Mouse (Mus musculus) bone marrow macrophage, adult 2 months (primary cell): Measurements from ENCODE around the gene Thada. TPM values are rescaled to one million over a fixed set of nuclear protein-coding genes. Genes with fewer than 3 reads are reported as not detected.

Experiments used
- H3K27ac ChIP-seq: 2 replicates; pipeline ENCODE4 v1.5.1; 2012; ENCODE audit warnings: low read depth, low read length; ENCODE audit not compliant: insufficient read depth
- H3K4me1 ChIP-seq: 2 replicates; pipeline ENCODE4 v1.6.1; 2012; ENCODE audit warnings: low read length; ENCODE audit not compliant: control insufficient read depth, insufficient read depth
- H3K4me3 ChIP-seq: 2 replicates; pipeline ENCODE4 v1.5.1; 2012; ENCODE audit warnings: mild to moderate bottlenecking, low read length, moderate library complexity; ENCODE audit not compliant: insufficient read depth
- CTCF ChIP-seq: IDR thresholded peaks from 2 replicates; pipeline ENCODE4 v1.5.1; 2012; ENCODE audit warnings: low read depth, mild to moderate bottlenecking, low read length, moderate library complexity
- POLR2A ChIP-seq: IDR thresholded peaks from 2 replicates; pipeline ENCODE4 v1.6.1; 2012; ENCODE audit warnings: mild to moderate bottlenecking, low read depth, low read length, borderline replicate concordance
- polyA plus RNA-seq: library from polyadenylated mRNA; stranded (reverse); fragments of >200 nt; gene quantifications from 2 replicates; pipeline ENCODE4 v1.2.4, GENCODE M21; 2012; ENCODE audit not compliant: missing spikeins, insufficient read depth, insufficient read length

Gene Thada
- polyA plus RNA-seq, 1 experiment, result 6.6 TPM

DNA sequence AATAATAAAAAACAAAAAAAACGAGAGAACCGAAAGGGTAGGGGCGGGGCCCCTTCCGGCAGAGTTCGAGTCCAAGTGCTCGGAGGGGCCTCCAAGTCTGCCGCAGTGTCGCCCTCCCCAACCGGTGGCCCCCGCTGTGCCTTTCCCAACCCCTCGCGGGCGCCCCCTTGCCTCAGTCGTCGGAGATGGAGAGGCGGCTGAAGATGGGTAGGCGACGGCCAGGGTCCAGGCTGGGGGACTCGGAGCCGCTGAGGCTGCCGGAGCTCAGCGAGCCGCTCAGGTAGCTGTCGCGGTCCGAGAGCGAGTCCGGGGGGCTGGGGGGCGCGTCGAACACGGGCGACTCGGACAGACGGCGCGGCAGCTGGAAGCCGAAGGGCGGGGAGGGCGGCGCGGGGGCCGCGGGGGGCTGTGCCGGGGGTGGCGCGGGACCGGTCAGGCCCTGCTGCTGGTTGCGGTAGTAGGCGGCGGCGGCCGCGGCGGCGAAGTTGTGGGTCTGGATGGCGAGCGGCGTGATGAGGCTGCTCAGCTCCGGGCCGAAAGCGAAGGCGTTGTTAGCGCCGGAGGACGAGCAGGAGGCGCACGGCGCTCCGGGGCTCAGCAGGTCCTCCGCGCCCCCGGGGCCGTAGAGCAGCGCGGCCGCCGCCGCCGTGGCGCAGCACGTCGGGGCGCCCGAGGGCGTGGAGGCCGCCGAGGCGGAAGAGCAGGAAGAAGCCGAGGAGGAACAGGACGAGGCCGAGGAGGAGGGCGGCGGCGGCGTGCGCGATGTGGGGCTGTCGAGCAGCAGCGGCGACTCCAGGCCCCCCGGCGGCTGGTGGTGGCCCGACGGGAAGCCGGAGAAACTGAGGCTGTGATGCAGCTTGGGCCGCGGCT, 280.2 kb downstream of the Thada start:
- TF ChIP-seq POLR2A, result no peak
- TF ChIP-seq CTCF, result no peak

DNA sequence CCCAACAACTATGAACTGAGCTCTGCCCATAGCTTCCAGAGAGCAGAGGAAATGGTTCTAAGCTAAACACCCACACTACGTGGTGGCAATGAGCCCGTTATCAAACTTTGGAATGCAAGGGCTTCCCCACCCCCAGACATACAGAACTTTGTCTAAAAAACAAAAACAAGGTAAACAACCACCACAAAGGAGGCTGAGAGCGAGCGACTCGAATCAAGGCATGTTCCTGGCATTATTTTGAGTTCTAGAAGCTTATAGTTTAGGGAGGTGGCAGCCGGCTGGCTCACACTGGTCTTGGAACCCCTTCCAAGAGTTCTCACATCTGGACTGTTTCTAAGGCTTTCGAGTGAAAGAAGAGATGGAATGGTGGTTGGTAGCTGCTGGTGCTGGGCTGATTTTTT, 281.0 kb downstream of the Thada start:
- TF ChIP-seq CTCF, result no peak
- no peak for TF ChIP-seq POLR2A
- H3K4me1 ChIP-seq, result peaks cover 20% of the 10 kb centered on the region

More for the DNA sequence above, 280.2 kb downstream of the Thada start:
- Histone ChIP-seq H3K4me1 (peaks cover 18% of the 10 kb centered on the region), H3K27ac (peak overlapping the region; percentile 86), H3K4me3 (peak overlapping the region; percentile 83)

DNA sequence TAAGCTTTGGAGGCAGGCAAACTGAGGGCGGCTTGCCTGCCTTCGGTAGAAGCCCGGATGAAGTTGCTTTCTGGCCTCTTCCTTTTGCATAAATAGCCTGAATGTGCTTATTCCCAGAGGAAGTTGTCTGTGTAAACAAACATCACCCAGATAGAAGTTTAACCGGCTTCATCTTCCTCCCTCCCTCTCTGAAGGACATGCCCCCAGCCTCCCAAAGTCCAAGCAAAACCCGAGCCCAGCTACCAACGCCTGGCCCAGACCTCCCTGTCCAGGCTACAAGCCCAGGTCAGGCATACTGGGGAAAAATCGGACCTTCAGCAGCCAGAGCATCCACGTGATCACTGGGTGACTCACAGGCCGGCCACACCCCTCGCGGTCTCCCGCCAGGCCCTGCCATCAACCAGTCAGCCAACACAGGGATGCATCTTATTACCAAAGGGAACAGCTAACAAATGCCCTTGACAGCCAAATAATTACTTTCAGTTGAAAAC, 282.7 kb downstream of the Thada start:
- no peak for TF ChIP-seq CTCF
- TF ChIP-seq POLR2A, result no peak
- peak overlapping the region; percentile 60 for H3K4me3 ChIP-seq
- peak overlapping the region; percentile 99 for H3K27ac ChIP-seq
- peaks cover 7% of the 10 kb centered on the region for H3K4me1 ChIP-seq

More for the DNA sequence above, 281.0 kb downstream of the Thada start:
- peak overlapping the region; percentile 86 for H3K27ac ChIP-seq
- H3K4me3 ChIP-seq, result peak overlapping the region; percentile 83

DNA sequence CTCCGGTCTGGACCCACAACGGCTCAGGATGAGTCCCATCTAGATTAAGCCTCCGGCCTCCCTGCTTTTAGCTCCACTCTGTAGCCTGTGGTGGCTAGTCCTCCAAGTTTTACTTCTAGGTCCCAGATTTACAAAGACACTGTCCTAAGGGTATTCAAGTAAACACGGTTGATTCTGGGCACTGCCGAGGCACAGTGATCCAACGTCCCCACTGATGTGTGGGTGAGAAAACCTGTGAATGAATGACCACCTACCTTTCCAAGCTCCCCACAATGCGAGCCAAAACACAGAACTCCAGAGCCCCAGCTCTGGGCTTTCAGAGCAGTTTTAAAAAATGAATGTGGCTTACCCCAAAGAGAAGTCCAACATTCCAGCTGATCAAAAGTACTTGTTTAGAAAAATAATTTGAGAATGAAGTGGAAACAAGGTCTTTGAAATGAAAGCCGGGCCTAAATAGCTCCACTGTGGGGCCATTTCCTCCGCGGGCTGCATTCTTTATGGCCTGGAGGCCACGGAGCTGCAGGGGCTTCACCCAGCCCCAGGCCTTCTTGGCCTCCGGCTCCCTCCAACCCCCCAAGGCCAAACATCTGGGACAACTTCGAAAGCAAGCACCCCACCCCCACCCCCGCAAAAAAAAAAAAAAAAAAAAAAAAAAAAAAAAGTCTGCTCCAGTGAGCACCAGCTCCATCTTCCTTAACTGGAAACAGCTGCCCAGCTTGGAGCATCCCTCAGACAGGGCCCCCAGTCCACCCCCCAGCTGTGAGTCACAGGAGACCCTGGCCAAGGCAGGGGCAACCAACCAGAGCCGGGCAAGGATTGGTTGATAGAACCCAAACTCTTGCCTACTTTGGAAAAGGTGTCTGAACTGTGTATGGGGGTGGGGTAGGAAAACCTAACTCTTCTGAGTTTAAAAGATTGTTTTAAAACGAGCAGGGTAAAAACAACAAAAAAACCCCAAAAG, 283.4 kb downstream of the Thada start:
- Histone ChIP-seq H3K27ac (peak overlapping the region; percentile 99), H3K4me1 (peaks cover 7% of the 10 kb centered on the region), H3K4me3 (peak overlapping the region; percentile 60)
- TF ChIP-seq CTCF (no peak), POLR2A (no peak)

DNA sequence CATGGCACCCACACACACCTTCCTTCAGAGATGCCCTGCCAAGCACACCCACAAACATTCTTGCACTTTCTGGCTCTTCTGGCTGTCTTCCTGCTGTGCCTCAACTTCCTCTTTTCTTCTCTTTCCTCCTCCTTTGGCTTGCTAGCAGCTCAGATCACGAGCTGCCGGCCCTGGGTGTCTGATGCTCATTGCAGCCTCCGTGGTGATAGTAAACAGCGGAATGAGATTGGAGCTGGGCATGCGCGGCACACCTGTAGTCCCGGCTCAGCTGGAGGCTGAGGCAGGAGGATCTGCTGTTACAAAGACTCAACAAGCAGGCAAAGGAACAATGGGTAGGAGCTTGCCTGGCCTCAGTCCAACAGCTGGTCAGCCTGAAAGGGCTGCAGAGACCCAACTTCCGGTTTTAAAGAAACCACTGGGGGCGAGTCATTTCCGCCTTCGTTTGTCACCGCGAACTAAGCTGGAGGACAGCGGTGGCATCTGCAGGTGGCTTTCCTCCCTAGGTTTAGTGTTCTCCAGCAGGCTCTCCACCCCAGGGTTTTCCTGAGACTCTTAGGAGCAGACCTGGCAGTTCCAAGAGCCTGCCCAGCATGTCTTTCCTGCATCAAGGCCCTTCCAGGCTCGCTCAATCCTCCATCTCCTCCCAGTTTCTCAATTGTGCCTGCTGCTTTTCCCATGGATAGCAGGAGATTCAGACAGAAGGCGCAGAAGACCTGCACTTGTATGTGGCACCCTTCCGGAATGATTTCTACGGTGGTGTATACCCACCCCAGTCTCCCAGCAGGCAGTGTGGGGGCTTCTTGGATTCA, 284.3 kb downstream of the Thada start:
- Histone ChIP-seq H3K4me1 (peaks cover 7% of the 10 kb centered on the region), H3K4me3 (peak overlapping the region; percentile 58), H3K27ac (peak overlapping the region; percentile 99)
- TF ChIP-seq CTCF, result 0 out of 2 replicates have a peak, but pooled peaks have one; percentile 9
- no peak for TF ChIP-seq POLR2A

DNA sequence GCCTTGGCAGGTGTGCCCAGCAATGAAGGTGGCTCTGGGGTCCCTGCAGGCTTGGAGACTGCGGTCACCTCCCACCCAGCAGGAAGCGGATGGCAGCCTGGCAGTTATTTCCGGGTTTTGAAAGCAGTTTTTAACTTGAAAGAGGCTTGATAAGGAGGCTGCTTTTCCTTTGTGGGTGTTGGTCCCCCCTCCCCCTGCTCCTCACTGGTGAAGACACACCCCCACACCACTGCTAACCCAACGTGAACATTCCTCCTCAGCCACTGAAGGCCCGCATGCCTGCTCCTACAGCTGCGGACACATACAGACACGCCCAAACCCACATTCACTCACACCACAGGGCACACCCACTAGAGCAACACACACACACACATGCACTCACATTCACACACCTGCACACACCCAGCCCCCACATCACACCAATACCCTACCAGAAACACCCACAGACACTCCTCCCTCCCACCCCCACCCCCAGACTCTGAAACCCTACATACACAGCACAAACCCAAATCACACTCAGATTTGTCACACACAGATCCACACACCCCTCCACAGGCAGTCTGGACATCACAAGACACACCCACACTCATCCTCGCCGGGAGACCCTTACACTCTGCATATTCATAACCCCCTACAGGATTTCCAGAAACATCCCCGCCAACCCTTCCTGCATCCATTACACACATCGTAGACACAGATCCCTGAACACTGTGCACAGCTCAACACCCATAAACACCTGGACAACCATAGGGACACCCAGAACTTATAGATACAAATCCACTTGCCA, 285.1 kb downstream of the Thada start:
- H3K4me1 ChIP-seq, result peaks cover 7% of the 10 kb centered on the region
- TF ChIP-seq POLR2A, result no peak
- 0 out of 2 replicates have a peak, but pooled peaks have one; percentile 15 for TF ChIP-seq CTCF
- peak overlapping the region; percentile 58 for H3K4me3 ChIP-seq
- H3K27ac ChIP-seq, result peak overlapping the region; percentile 99

DNA sequence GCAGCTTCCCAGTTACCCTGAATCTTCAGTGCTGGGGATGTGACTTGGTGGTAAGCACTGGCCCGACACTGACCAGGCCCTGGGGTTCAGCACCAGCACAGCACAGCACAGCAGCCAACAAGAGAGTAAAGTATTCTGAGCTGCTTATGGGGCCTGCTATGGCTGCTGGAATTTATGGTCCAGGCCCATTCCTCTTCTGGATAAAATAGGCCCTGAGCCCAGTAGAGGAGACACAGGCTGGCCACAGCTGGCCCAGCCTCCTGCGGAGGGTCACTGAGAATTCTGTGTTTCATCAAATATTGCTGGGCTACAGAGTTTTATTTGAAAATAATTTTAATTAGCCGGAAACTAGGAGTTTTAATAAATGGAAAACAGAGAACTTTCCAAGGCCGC, 286.0 kb downstream of the Thada start:
- peaks cover 7% of the 10 kb centered on the region for H3K4me1 ChIP-seq
- H3K4me3 ChIP-seq, result no peak overlapping the region
- no peak for TF ChIP-seq CTCF
- TF ChIP-seq POLR2A, result no peak
- no peak overlapping the region for H3K27ac ChIP-seq
